Mouse (Mus musculus) neural tube, embryonic 14.5 days (tissue): ENCODE data around the gene Dynlt1b. TPM values are rescaled to one million over a fixed set of nuclear protein-coding genes. Genes with fewer than 3 reads are reported as not detected.

Experiments
- polyA plus RNA-seq: library from polyadenylated mRNA; unstranded; fragments of >200 nt; fragmentation: Nextera tagmentation; extraction: Ambion mirVana; gene quantifications from 2 replicates; pipeline ENCODE4 v1.2.1, GENCODE M21; 2014

Gene Dynlt1b
- polyA plus RNA-seq, 1 experiment from 2014 or later, result 1,501 TPM

Other genes starting within 250 kb of the Dynlt1b start
- 63.1 and 66.8 TPM in 2 replicates for gene Tmem181a, start 173.3 kb upstream of the Dynlt1b start, polyA plus RNA-seq
- gene Dynlt1a, start 112.6 kb upstream of the Dynlt1b start, polyA plus RNA-seq, result 54.9 and 63.3 TPM in 2 replicates
- gene Dynlt1c, start 171.6 kb downstream of the Dynlt1b start, polyA plus RNA-seq, result 68.9 and 84.5 TPM in 2 replicates
- gene Dynlt1f, start 225.8 kb downstream of the Dynlt1b start, polyA plus RNA-seq, result 361 and 367 TPM in 2 replicates
- gene Sytl3, start 229.0 kb downstream of the Dynlt1b start, polyA plus RNA-seq, result 0.79 and 1.1 TPM in 2 replicates